Mouse (Mus musculus) left cerebral cortex, postnatal 36 days (tissue): ENCODE data around the gene Drd4. TPM values are rescaled to one million over a fixed set of nuclear protein-coding genes. Genes with fewer than 3 reads are reported as not detected.
A peak's percentile ranks its signal among the peaks of the same experiment; 100 is the strongest.

Source experiments
- DNase-seq, 2 experiments: peaks; one replicate each; pipeline ENCODE4 v3.0.0; 2021 to 2022; ENCODE audit warnings: low spot score in 2 of 2, mixed read lengths in 1 of 2
- intact Hi-C: fragments of 180-260 bp; cut with DNase I; formaldehyde crosslinking; loops from one replicate; pipeline ENCODE4 v1.15.1; 2025
- total RNA-seq, 2 experiments: library from RNA; stranded (reverse); gene quantifications; 2 replicates each; pipeline ENCODE4 v1.2.3; 2021

The Drd4 gene
- total RNA-seq, 2 experiments from 2014 or later = 0.17 to 0.39 TPM

DNA sequence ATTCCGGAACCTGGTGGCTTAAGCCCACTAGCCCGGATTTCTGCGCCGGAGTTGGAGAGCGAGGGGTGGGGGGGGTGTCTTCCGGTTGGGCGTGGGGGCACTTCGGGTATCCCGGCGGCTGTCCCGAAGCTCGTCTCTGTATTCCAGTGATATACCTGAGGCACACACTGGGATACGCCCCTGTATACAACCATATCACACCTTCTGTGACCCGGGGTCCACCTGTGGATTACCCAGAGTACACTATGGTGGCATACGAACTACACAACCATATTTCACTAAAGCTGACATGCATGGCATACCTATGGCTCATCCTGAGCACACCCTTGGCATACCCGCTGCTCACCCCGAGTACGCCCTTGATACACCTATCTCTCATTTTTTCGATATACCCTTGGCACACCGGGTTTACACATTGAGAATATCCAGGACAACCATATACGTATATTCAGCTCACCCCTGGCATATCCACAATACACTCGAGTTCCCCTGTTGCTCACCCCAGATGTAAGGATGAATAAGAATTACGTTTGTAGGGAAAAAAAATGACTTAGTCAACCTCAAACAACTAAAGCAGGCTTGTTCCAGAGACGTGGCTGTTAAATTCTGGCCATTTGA, 36.7 kb downstream of the Drd4 start:
- no peak for DNase-seq
- intact Hi-C loops = loop anchor here (5.0 kb wide), 1 partner anchor 64 kb away; the partner anchor contains the start of gene Taldo1

DNA sequence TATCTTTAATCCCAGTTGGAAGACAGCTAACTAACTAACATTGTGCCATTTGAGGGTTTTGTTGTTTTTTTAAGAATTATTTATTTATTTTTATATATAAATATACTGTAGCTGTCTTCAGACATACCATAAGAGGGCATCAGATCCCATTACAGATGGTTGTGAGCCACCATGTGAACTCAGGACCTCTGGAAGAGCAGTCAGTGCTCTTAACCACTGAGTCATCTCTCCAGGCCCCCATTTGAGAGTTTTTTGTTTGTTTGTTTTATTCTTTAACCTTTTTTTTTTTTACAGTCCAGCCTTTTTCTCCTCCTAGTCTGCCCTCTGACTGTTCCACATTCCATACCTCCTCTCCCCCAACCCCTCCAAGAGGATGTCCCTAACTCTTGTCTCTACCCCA, 38.9 kb downstream of the Drd4 start:
- intact Hi-C loops = no loop called here
- no peak for DNase-seq

DNA sequence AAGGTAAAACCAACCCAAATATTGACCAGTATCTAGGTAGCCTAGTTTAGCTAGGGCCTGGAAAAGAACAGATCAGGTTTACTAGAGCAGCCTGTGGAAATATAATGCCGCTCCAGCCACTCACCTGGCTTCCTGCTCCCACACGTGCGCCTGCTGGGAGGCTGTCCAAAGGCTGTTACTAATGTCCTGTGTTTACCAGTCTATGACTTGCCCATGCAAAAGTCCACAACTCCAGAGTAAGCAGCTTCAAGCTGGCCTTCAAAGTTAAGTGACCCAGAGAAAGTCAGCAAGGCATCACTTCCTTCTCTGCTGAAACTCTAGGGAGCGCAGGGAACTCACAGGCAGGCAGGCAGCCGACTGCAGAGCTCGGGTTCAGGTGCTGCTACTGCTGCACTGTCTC, 40.2 kb downstream of the Drd4 start:
- intact Hi-C loops = no loop called here

DNA sequence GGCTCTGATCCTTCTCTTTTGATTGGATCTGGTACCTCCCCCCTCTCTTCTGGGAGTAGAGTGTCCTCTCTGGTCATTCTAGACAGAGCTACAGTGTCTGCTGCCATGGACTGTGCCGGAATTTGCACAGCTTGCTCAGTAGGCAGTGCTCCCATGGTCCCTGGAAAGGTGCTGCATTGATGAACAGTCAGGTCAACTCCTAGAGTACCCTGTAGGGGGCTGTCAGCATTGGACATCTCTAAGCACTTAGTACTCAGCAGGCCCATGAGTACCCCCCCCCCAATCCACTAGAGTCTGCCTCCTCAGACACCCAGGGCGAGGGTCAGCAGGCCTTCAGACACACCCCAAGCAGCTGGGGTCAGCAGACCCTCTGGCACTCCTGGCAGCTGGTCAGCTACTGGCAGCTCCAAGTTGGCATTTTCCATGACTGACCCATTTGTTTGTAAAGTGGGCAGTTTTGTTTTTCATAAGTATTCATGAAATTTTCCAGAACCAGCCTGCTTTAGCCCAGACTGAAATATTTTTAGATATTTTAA, 43.3 kb downstream of the Drd4 start:
- intact Hi-C loops = no loop called here
- DNase-seq = no peak

More for the DNA sequence above, 40.2 kb downstream of the Drd4 start:
- no peak for DNase-seq

DNA sequence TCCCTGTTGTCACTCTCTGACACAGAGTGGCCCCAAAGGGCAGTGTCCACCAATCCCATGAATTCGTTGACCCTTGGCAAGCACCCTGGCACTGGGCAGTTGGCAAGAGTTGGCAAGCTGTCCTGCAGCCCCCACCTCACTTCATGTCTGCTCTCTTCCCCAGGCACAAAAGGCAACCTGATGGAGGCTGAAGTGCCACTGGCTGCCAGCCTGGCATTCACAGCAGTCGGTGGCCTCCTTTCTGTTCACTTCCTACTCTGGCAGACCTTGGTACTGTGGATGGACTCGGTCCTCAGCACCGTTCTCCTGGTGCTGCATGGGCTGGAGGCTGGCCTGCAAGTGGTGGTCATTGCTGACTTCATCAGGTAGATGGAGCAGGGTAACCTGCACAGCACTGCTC, 43.9 kb downstream of the Drd4 start:
- peak in 1 of 2 experiments; percentile 16 for DNase-seq
- intact Hi-C loops = no loop called here

DNA sequence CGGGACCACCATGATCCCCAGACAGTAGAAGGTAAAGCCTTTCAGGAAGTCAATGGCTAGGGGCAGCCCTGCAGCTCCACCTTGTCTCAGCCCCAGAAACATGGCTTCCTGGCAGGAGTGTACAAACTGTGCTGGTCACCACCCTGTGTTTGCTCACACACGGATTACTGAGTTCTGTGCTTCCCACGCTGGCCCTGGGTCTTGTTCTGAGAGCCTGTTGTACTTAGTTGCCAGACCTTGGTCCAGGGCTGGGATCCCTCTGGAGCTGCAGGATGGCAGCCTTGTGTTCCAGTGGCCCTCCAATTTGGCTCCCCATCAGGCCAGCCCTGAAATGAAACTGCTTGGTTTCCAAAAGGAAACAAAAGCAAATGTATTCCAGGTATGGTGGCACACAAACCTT, 44.5 kb downstream of the Drd4 start:
- intact Hi-C loops = no loop called here
- no peak for DNase-seq

DNA sequence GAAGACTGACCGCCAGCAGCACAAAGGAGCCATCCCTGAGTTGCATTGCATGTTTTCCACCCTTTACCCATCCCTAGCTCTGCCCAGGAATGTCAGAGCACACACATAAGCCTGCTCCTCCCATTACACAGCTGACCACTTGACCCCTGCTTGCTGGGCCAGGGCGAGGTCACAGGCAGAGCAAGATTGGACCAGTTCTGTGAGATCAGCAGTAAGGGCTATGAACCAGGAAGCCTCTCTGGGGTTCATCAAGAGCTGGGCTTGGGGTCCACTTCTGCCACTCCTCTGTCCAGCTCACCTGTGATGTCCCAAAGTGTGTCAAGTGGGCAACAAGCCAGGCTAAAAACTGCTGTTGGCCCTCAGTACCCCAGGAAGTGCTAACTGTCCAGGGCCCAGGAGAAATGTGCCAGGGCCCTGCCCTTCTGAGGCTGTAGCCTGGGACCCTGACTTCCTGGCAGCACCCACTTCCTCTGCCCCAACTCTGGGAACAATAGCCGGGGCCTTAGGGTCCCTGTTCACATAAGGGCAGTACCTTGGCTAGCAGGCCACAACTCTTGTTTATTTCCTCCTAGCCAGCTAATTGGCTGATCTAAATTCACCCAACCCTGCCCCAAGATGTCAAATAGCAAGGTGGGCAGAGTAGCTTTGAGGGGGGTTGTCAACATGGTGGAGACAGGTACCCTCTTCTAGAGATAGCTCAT, 46.1 kb downstream of the Drd4 start:
- intact Hi-C loops = no loop called here
- DNase-seq = no peak

DNA sequence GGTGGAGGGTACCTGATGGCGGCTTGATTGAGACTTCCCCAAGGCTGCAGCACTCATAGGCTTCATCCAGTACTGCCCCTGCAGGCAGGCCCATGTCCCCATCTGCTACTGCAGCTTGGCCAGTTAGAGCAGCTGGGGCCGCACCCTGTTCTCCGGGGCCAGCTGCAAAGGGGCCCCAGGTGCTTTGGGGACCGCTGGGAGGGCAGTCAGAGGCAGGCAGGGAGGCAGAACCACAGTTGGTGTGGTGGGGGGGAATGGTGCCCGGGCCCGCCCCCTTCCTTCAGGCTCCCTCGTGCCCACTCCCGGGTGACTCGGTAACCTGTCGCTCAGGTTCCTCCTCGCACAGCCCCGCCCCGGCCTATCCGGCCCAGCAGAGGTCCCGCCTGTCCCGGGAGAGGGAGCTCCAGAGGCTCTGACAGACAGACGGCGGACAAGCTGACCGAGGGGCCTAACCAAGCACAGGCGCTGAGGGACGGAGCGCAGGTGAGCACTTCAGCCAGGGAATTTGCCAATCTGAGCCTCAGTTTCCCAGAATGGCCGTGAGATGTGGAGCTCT, 46.8 kb downstream of the Drd4 start, which contains the start of gene Eps8l2:
Eps8l2 (plus strand) TSS at position 305 of the 556 bp plus-strand sequence.
- intact Hi-C loops = no loop called here

DNA sequence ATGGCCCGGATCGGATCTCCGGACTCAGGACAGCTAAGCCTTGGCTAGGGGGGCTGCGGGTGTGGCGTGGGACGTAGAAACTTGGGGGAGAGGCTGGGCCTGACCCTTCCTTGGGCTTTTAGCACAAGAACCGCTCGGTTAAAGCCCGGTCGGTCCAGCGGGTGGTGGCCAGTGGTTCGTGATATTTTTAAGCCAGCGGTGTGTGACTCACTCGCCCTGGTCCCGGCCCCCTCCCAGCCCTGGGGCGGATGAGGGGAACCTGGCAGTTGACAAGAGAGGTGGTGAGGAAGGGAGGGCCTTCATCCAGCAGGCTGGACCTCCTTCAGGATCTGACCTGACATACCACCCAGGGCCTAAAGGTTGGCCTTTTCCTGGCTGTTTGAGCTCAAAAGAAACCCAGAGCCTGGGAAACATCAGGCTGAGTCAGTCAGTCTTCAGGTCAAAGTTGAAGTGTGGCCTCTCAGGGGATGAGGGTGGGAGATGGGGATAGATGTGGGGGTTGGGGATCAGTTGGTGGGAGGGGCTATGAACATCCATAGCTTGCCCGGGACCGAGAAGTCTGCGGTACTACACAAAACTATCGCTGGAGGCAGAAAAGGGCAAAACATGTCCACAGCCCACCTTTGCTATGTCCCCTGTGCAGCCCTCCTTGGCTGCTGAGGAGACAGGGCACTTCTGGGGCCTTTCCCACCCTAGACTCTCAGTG, 47.6 kb downstream of the Drd4 start:
- intact Hi-C loops = no loop called here
- DNase-seq = no peak

More for the DNA sequence above, 46.8 kb downstream of the Drd4 start, which contains the start of gene Eps8l2:
- no peak for DNase-seq

DNA sequence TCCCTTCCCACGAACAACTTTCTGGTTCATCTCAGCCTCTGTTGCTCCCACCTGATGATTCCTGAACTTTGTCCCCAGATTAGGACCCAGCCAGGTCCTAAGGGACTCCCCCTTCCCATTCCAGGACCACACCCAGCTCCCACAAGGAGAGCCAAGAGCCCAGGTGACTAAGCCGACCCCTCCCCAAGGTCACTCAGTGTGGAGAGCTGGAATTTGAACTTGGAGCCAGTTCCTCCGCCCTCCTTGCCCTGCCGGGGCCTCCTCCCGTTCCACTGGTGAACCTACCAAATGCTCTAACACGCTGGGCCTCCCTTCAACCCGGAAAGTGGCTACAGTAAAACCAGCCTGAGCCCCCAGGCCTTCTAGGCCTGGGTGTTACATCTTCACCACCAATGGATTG, 48.2 kb downstream of the Drd4 start:
- no peak for DNase-seq
- intact Hi-C loops = no loop called here

DNA sequence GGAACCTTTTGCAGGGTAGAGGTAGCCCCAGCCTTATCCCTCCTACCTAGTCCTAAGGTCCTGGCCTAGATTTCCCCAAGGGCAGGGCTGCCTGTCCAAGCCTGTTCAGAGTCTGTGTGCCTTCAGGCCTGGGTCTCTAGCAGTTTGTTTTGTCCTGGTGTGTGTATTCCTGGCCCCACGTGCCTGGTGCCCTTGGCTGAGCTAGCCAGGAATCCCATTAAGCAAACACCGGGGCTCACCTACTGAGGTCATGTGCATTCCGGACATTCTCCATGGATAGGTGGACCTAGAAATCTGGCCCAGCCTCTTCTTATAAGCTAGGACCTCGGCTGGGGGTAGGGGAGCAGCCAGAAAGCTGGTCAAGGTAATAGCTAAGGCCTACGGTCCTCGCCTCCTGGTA, 48.7 kb downstream of the Drd4 start:
- no peak for DNase-seq
- intact Hi-C loops = no loop called here

DNA sequence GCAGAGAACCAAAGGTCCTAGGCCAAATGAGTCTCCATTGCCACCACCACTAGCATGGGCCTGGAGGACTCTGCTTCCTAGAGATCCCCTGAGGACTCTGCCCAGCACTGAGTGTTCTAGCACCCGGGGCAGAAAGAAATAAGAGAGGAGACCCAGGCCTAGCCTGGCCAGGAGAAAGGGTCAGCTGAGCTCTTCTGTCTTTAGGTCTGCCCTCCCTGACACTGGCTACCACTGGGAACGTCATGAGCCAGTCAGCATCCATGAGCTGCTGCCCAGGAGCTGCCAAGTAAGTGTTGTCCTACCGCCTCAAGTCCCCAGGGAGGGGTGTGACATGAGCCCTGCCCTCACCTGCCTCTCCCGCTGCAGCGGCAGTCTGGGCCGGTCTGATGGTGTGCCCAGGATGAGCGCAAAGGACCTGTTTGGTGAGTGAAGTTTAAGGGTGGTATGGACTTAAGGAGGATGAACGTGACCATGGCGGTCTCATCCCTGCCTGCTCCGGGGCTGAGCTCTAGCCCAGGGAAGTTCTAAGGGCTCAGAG, 50.0 kb downstream of the Drd4 start:
- intact Hi-C loops = no loop called here
- DNase-seq = no peak

DNA sequence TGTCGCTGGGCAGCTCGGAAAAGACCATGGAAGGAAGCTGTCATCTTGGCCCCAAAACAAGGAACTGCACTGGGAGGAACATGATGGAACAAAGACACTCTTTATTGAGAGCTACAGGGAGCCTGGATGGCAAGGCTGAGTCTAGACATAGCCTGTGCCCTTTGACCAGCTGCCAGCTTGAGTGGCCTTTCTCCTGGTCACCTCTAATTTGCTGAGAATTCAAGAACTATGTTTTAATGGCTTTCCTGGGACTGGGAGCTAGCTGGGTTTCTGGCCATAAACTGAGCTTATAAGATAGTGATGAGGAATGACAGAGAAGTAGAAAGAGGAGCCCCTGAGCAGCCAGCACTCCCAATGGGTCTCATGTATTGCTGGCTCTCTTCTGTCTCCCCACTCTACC, 51.4 kb downstream of the Drd4 start:
- DNase-seq = no peak
- intact Hi-C loops = no loop called here

DNA sequence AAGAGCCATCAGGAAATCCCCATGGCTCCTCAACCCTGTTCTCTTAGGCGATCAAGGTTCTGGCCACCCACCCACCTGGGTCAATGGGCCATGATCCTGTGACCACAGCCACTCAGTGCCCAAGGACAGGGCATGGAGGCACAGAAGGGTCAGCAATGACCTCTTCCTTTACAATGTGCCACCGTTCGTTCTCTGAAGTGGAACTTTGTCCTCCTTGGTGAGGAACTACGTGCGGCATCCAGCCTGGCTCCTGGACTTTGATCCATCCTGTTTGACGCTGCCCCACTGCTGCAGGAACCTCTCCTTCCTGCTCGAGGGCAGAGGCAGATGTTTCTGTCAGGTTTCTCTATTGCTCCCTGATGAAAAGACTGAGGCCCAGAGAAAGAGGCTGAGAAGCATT, 51.9 kb downstream of the Drd4 start:
- intact Hi-C loops = no loop called here

DNA sequence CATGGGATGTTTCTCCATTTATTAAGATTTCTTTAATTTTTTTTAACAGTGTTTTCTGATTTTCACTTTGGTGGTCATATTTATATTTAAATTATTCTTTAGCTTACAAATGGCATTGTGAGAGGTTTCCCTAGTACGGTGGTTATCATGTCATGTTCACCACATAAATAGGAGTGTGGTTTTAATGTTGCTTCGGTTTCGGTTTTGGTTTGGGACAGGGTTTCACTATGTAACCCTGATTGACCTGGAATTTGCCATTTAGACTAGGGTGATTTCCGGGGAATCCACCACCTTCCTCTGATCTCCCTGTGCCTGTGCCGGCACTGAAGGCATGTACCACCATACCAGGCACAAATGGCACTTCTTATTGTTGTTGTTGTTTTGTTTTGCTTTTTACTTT, 53.0 kb downstream of the Drd4 start:
- intact Hi-C loops = no loop called here
- DNase-seq = no peak

More for the DNA sequence above, 51.9 kb downstream of the Drd4 start:
- no peak for DNase-seq

Other genes starting within 250 kb of the Drd4 start
- 10 to 100 TPM; 84.4 to 86.3 TPM for gene B4galnt4, start 230.9 kb upstream of the Drd4 start, total RNA-seq
- gene Pkp3, start 213.8 kb upstream of the Drd4 start, total RNA-seq = not detected
- gene Sigirr, start 191.4 kb upstream of the Drd4 start, total RNA-seq = 1 to 10 TPM; 1.7 to 2.8 TPM
- not detected for gene Ano9, start 174.2 kb upstream of the Drd4 start, total RNA-seq
- gene Ptdss2, start 169.6 kb upstream of the Drd4 start, total RNA-seq = 10 to 100 TPM; 45.1 to 52.1 TPM
- 10 to 100 TPM; 33.6 to 36.2 TPM for gene Rnh1, start 119.1 kb upstream of the Drd4 start, total RNA-seq
- gene Hras, start 98.0 kb upstream of the Drd4 start, total RNA-seq = 100 to 1,000 TPM; 256 to 304 TPM
- gene Lrrc56, start 97.8 kb upstream of the Drd4 start, total RNA-seq = 1 to 10 TPM; 3.5 to 4.7 TPM
- gene Lmntd2, start 77.9 kb upstream of the Drd4 start, total RNA-seq = not detected
- 1 to 10 TPM in 1 of 2 experiments, under 1 TPM in 1; 0.70 to 1.3 TPM for gene Rassf7, start 76.1 kb upstream of the Drd4 start, total RNA-seq
- gene Phrf1, start 63.2 kb upstream of the Drd4 start, total RNA-seq = 10 to 100 TPM; 64.4 to 78.0 TPM
- gene Irf7, start 25.5 kb upstream of the Drd4 start, total RNA-seq = 1 to 10 TPM; 1.7 to 2.0 TPM
- not detected for gene Cdhr5, start 15.2 kb upstream of the Drd4 start, total RNA-seq
- not detected for gene Sct, start 12.9 kb upstream of the Drd4 start, total RNA-seq
- 10 to 100 TPM; 67.3 to 72.5 TPM for gene Deaf1, start 35.7 kb downstream of the Drd4 start, total RNA-seq
- gene Tmem80, start 35.7 kb downstream of the Drd4 start, total RNA-seq = 10 to 100 TPM; 30.5 to 34.9 TPM
- 1 to 10 TPM; 4.7 to 5.9 TPM for gene Eps8l2, start 46.9 kb downstream of the Drd4 start, total RNA-seq
- gene Taldo1, start 100.2 kb downstream of the Drd4 start, total RNA-seq = 100 to 1,000 TPM in 1 of 2 experiments, 10 to 100 TPM in 1; 93.3 to 116 TPM
- 10 to 100 TPM; 43.2 to 43.4 TPM for gene Gatd1, start 122.1 kb downstream of the Drd4 start, total RNA-seq
- 100 to 1,000 TPM; 291 to 331 TPM for gene Cend1, start 137.5 kb downstream of the Drd4 start, total RNA-seq
- gene Slc25a22, start 145.9 kb downstream of the Drd4 start, total RNA-seq = 100 to 1,000 TPM; 270 to 289 TPM
- 1 to 10 TPM in 1 of 2 experiments, under 1 TPM in 1; 0.76 to 1.9 TPM for gene Pidd1, start 152.0 kb downstream of the Drd4 start, total RNA-seq
- gene Rplp2, start 155.4 kb downstream of the Drd4 start, total RNA-seq = 100 to 1,000 TPM; 493 to 570 TPM
- gene Pnpla2, start 163.2 kb downstream of the Drd4 start, total RNA-seq = 10 to 100 TPM; 28.0 to 31.7 TPM
- 1 to 10 TPM; 3.0 to 3.5 TPM for gene Cracr2b, start 169.1 kb downstream of the Drd4 start, total RNA-seq
- 10 to 100 TPM; 30.9 to 35.4 TPM for gene Cd151, start 175.4 kb downstream of the Drd4 start, total RNA-seq
- gene Polr2l, start 183.1 kb downstream of the Drd4 start, total RNA-seq = 10 to 100 TPM; 38.0 to 40.1 TPM
- 10 to 100 TPM; 14.2 to 20.0 TPM for gene Tspan4, start 183.2 kb downstream of the Drd4 start, total RNA-seq
- gene Chid1, start 247.9 kb downstream of the Drd4 start, total RNA-seq = 10 to 100 TPM; 67.2 to 68.4 TPM